Mouse (Mus musculus) cerebellum, adult 8-10 months (tissue): ENCODE data around the gene Lmnb2.

ENCODE experiments used
- DNase-seq: peaks from one replicate; pipeline ENCODE4 v3.0.0; 2022

Lmnb2 gene

GRCm38 (mm10) chr10:80928586-80929298 lies 10.7 kb upstream of the Lmnb2 start:
- DNase-seq: peak; percentile 94

GRCm38 (mm10) chr10:80925472-80925871 lies 7.4 kb upstream of the Lmnb2 start:
- DNase-seq: peak; percentile 21

- no peak for DNase-seq
Observed at GRCm38 (mm10) chr10:80921923-80922322, 3.9 kb upstream of the Lmnb2 start.

- no peak for DNase-seq
Observed at GRCm38 (mm10) chr10:80917336-80917778, 688 bp downstream of the Lmnb2 start.

GRCm38 (mm10) chr10:80915736-80916135 lies 2.3 kb downstream of the Lmnb2 start:
- no peak for DNase-seq

- DNase-seq: no peak
Observed at GRCm38 (mm10) chr10:80915260-80915659, 2.8 kb downstream of the Lmnb2 start.

GRCm38 (mm10) chr10:80914253-80914656 lies 3.8 kb downstream of the Lmnb2 start:
- peak; percentile 79 for DNase-seq

- DNase-seq: no peak
Observed at GRCm38 (mm10) chr10:80913364-80914011, 4.6 kb downstream of the Lmnb2 start.

GRCm38 (mm10) chr10:80911891-80912290 lies 6.2 kb downstream of the Lmnb2 start:
- DNase-seq: no peak

- no peak for DNase-seq
Observed at GRCm38 (mm10) chr10:80911354-80911753, 6.7 kb downstream of the Lmnb2 start.

- no peak for DNase-seq
Observed at GRCm38 (mm10) chr10:80909375-80910162, 8.5 kb downstream of the Lmnb2 start.

- DNase-seq: no peak
Observed at GRCm38 (mm10) chr10:80904709-80905108, 13.3 kb downstream of the Lmnb2 start.

GRCm38 (mm10) chr10:80904004-80904693 lies 13.9 kb downstream of the Lmnb2 start:
- no peak for DNase-seq

GRCm38 (mm10) chr10:80903282-80903681 lies 14.8 kb downstream of the Lmnb2 start:
- no peak for DNase-seq

- DNase-seq: no peak
Observed at GRCm38 (mm10) chr10:80902273-80902940, 15.6 kb downstream of the Lmnb2 start.

- DNase-seq: peak; percentile 53
Observed at GRCm38 (mm10) chr10:80901409-80902272, 16.4 kb downstream of the Lmnb2 start.

GRCm38 (mm10) chr10:80900318-80901247 lies 17.5 kb downstream of the Lmnb2 start, which contains the start of gene Timm13:
Gene Timm13 (minus strand): TSS chr10:80900969.
- DNase-seq: peak; percentile 97

GRCm38 (mm10) chr10:80899591-80900317 lies 18.3 kb downstream of the Lmnb2 start:
- DNase-seq: peak; percentile 47

- DNase-seq: no peak
Observed at GRCm38 (mm10) chr10:80899074-80899473, 19.0 kb downstream of the Lmnb2 start.
